Mouse (Mus musculus) liver, adult 2 months (tissue): ENCODE results near the gene Celf2.

ENCODE experiments used
- CTCF ChIP-seq: fragments of 200-500 bp; IDR thresholded peaks from 2 replicates; pipeline ENCODE4 v1.5.1; 2011; ENCODE audit warnings: low read depth, low read length, control low read depth
- POLR2A ChIP-seq: fragments of 200-500 bp; IDR thresholded peaks from 2 replicates; pipeline ENCODE4 v1.6.1; 2011; ENCODE audit warnings: low read length, control low read depth; ENCODE audit not compliant: insufficient read depth; ENCODE audit errors: extremely low read depth

DNA sequence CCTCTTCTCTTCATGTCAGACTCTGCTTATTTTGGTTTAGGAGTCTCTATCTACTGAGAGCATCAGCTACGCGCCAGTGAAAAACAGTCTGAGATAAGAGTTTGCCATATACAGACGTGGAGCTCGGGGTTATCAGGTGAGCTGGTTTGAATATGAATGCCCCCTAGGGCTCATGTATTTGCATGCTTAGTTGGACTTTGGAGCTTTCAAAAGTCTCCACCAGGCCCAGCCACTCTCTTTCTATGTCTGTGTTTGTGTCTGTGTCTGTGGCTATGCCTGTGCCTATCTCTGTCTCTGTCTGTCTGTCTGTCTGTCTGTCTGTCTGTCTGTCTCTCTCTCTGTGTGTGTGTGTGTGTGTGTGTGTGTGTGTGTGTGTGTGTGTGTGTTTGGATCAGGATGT is 272.1 kb downstream of the Celf2 start:
- TF ChIP-seq CTCF (no peak), POLR2A (no peak)
